Mouse (Mus musculus): ENCODE data around the gene Atn1.

- TF ChIP-seq MAFK (IDR thresholded peaks at IDR 0.05; ENCODE audit: borderline replicate concordance, low read depth, low read length): no peak
- no peak for TF ChIP-seq RCOR1 (IDR thresholded peaks at IDR 0.05; ENCODE audit: low read depth, low read length)
- TF ChIP-seq USF1 (IDR thresholded peaks at IDR 0.05; ENCODE audit: low read depth, low read length): no peak
- TF ChIP-seq CTCF (IDR thresholded peaks at IDR 0.05 in 2 of 3, conservative IDR thresholded peaks at IDR 0.05 in 1 of 3; ENCODE audit: control insufficient read depth in 1 of 3, insufficient read depth in 1 of 3, low read depth in 2 of 3, low read length in 3 of 3, poor library complexity in 1 of 3, severe bottlenecking in 1 of 3): no peak
- TF ChIP-seq BHLHE40 (IDR thresholded peaks at IDR 0.05; ENCODE audit: borderline replicate concordance, low read depth, low read length): no peak
- no peak for TF ChIP-seq ZMIZ1 (IDR thresholded peaks at IDR 0.05; ENCODE audit: low read depth, low read length)
- no peak for TF ChIP-seq JUND (IDR thresholded peaks at IDR 0.05; ENCODE audit: low read depth, low read length)
- TF ChIP-seq POLR2A (IDR thresholded peaks at IDR 0.05; ENCODE audit: control insufficient read depth in 1 of 2, insufficient read depth in 1 of 2, low read depth in 1 of 2, low read length in 2 of 2, poor library complexity in 1 of 2): no peak
- TF ChIP-seq NELFE (IDR thresholded peaks at IDR 0.05; ENCODE audit: low read depth, low read length): no peak
- no peak for TF ChIP-seq POLR2AphosphoS2 (IDR thresholded peaks at IDR 0.05; ENCODE audit: low read length)
- TF ChIP-seq EP300 (IDR thresholded peaks at IDR 0.05; ENCODE audit: low read depth in 1 of 2, low read length in 2 of 2): no peak
- TF ChIP-seq SMC3 (IDR thresholded peaks at IDR 0.05; ENCODE audit: low read depth, low read length): no peak
- no peak for TF ChIP-seq ETS1 (IDR thresholded peaks at IDR 0.05; ENCODE audit: low read depth, low read length)
- no peak for TF ChIP-seq TAL1 (IDR thresholded peaks at IDR 0.05; ENCODE audit: low read length)
Measured at GRCm38 (mm10) chr6:124765951-124766350, 9.6 kb upstream of the Atn1 start.
